Mouse (Mus musculus) liver, embryonic 14.5 days (tissue): ENCODE data around the gene Stx12.

ENCODE experiments used
- CTCF ChIP-seq: IDR thresholded peaks from 2 replicates; pipeline ENCODE4 v1.5.1; 2016; ENCODE audit warnings: antibody characterized with exemption, low read depth, control low read depth
- EP300 ChIP-seq: IDR thresholded peaks from 2 replicates; pipeline ENCODE4 v1.6.1; 2016; ENCODE audit warnings: antibody characterized with exemption, low read depth

GRCm38 (mm10) chr4:132805599-132806197 is 78.6 kb downstream of the Stx12 start:
- TF ChIP-seq CTCF, result no peak
- no peak for TF ChIP-seq EP300
